Mouse (Mus musculus) R1 (cell line): ENCODE results near the gene Inhbc.

ENCODE experiments used
- DNase-seq: peaks from one replicate; pipeline ENCODE4 v3.0.0-alpha.2; 2018; ENCODE audit warnings: low read depth, low spot score

Inhbc gene

GRCm38 (mm10) chr10:127369834-127370820 lies at the start of gene Inhbc:
Gene Inhbc, minus strand, starts transcription at chr10:127370431.
- peak; percentile 45 for DNase-seq

DNA sequence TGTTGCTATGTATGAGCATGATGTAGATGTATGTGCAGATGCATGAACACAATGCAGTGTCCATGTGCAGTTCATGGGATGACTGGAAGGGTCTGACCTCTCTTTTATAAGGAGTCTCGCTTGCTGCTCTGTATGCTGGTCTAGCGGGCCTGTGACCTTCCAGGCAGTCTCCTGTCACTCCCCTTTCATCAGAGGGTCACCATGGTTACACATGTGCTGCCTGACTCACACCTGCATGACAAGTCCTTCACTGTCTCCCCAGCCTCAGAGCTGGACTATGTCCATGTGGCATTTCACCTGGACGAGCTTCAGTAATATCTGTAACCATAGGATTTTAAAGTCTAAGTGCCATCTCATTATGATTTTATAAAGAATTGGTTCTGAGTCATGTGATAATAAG lies 43.9 kb upstream of the Inhbc start:
- no peak for DNase-seq

DNA sequence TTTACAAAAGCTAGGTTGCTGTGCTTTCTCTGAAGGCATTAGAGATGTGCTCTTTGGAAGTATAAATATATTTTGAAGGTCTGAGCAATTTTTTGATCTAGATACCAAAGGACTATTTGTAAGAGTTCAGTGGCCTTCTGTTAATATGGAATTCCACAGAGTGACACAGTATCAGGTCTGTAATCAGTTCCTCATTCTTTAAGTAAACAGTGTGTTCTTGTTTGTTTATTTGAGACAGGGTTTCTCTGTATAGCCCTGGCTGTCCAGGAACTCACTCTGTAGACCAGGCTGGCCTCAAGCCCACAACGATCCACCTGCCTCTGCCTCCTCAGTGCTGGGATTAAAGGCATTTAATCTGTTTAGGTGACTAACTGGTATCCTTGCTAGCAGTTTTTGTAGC lies 43.4 kb upstream of the Inhbc start:
- DNase-seq: no peak

GRCm38 (mm10) chr10:127412776-127413175 lies 42.5 kb upstream of the Inhbc start:
- DNase-seq: no peak

DNA sequence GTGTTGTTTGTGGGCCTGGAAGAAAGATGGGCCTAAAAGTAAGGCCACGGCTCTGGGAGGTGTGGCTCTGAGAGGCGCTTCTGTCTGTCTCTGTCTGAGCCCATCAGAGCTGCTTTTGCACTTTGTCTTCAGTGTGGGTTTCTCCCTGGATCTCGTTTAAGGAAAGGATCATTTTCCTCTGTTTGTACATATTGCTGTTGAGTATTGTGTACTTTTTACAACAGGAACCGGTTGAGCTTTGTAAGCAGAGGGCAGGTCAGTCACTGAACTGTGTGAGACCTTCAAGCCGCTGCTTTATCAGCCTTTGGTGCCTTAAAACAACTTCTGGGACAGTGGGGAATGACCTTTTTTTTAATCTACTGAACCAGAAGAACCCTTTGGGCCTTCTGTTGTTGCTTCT lies 41.9 kb upstream of the Inhbc start:
- DNase-seq: no peak

- DNase-seq: no peak
These were observed 37.2 kb upstream of the Inhbc start for GRCm38 (mm10) chr10:127407391-127407790.

- no peak for DNase-seq
These were observed 34.5 kb upstream of the Inhbc start for GRCm38 (mm10) chr10:127404701-127405100.

DNA sequence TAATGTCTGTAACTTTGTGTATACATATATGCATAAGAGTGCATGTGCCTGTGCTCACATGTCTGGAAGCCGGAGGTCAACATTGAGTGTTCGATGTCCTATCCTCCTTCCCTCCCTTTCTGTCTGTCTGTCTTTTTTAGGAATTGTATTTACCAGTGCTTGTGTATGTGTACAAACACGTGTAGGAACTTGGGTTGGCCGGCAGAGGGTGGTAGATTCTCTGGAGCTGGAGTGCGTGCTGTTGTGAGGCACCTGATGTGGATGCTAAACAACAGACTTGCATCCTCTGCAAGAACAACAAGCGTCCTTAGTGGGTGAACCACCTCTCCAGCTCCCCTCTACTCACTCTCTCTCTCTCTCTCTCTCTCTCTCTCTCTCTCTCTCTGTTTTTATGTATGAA lies 21.5 kb upstream of the Inhbc start:
- DNase-seq: peak; percentile 87

DNA sequence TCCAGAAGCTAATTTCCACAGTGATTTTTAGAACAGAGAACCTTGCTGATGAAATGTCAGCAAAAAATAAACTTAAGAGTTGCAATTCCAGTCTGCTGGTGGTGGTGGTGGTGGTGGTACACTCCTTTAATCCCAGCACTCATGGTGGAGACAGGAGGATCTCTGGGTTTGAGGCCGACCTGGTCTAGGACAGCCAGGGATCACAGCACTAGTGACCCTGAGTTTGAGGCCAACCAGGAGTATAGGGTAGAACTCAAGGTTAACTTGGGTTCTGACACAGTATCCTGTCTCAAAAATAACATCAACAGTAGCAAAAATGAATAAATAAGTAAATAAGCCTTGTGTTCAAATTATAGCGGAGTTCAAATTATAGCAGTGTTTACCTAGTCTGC lies 11.5 kb upstream of the Inhbc start:
- no peak for DNase-seq

DNA sequence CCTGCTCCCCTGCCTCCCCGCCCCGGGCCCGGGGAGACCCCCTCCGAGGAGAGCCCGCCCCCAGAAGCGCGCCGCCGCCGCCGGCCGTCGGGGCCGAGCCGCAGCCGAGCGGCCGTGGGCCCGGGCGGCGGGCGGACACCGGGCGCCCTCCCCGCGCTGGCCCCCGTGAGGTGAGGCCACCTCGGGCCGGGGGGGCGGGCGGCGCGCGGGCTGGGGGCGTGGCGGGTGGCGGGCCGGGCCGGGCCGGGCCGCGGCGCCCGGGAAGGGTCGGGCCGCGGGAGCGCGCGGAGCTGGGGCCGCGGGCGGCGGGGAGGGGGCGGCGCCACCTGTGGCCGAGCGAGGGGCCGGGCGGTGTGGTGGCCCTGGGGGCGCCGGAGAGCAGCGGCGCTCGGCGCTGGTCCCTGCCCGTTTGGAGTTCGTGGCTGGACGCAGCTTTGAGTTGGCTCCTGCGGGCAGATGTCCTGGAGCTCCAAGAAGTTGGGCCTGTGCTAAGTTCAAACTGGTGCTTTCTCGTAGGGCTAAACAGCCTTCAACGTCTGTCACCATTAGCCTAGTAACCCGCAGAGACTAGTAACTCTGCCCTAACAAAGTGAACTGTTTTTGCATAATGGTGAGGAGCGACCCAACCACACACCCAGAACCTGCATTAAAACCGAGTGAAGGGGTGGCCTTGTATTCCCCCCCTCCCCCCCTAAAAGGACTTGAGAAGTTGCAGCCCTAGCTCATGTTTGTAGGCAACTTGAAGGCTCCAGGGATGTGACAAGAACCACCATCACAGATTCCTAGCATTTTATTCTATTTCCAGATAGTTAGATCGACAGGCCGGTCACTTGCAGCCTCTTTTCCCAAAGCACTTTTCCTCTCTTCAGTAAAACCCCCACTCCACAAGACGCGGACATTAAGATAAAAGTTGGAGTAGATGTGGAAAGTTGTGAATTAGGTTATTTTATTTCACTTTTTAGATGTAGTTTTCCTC lies 10.8 kb upstream of the Inhbc start:
- DNase-seq: peak; percentile 77

DNA sequence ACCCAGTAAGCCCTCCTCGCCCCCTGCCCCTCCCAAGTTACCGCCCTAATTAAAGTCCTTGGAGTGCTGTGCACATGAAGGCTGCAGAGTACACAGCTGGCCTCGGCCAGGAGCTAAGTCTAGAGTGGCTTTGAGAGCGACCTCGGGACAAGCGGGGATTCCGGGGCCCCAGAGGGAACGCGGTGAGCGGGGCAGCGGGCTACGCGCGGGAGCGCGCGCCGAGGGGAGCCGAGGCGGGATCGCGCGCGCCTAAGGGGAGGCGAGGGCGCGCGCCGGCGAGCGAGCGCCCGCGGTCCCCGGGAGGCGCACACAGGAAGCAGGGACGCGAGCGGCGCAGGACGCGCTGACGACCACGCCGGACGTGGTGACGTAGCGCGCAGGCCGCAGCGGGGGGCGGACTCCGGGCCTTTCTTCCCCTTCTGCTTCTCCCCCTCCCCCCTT lies 10.0 kb upstream of the Inhbc start, which contains the start of gene R3hdm2:
TSS of gene R3hdm2 (plus strand) at position 77 of the 441 bp plus-strand sequence.
- peak; percentile 94 for DNase-seq

DNA sequence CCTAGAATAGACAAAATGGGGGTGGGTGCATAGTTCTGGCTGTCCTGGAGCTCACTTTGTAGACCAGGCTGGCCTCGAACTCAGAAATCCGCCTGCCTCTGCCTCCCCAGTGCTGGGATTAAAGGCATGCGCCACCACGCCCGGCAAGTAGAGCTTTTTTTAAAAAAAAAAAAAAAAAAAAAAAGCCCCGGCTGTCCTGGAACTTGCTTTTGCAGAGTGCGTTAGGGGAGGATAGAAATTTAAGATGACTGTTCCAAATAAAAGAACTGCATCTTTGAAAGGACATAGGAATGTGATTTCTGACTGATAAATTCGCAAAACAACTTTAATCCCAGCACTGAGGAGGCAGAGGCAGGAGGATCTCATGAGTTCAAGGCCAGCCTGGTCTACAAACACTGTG lies 9.4 kb upstream of the Inhbc start:
- no peak for DNase-seq

- DNase-seq: no peak
These were observed 7.5 kb upstream of the Inhbc start for GRCm38 (mm10) chr10:127377700-127378099.

GRCm38 (mm10) chr10:127371023-127371422 lies 792 bp upstream of the Inhbc start:
- no peak for DNase-seq

DNA sequence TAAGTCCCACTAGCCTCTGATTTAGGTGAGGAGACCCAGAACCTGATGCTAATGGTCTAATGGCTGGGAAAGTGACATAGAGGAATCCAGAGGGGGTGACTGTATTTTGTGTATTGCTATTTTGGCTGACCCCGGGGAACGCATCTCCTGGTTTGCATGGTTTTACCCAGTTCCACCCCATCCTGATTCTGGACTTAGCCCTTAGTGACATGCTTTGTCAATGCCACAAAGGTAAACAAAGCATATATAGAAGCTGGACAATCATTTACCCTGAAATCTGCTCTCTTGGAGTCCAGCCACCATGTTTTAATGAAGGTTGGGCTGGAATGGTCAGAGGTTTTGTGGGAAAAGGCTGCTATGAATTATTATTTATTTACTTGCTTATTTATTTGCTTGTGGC lies 2.0 kb downstream of the Inhbc start:
- DNase-seq: no peak

- DNase-seq: peak; percentile 83
These were observed 3.1 kb downstream of the Inhbc start for GRCm38 (mm10) chr10:127367116-127367515.

- DNase-seq: no peak
These were observed 9.5 kb downstream of the Inhbc start for GRCm38 (mm10) chr10:127360714-127361113.

GRCm38 (mm10) chr10:127355336-127355735 lies 14.9 kb downstream of the Inhbc start:
- DNase-seq: no peak

DNA sequence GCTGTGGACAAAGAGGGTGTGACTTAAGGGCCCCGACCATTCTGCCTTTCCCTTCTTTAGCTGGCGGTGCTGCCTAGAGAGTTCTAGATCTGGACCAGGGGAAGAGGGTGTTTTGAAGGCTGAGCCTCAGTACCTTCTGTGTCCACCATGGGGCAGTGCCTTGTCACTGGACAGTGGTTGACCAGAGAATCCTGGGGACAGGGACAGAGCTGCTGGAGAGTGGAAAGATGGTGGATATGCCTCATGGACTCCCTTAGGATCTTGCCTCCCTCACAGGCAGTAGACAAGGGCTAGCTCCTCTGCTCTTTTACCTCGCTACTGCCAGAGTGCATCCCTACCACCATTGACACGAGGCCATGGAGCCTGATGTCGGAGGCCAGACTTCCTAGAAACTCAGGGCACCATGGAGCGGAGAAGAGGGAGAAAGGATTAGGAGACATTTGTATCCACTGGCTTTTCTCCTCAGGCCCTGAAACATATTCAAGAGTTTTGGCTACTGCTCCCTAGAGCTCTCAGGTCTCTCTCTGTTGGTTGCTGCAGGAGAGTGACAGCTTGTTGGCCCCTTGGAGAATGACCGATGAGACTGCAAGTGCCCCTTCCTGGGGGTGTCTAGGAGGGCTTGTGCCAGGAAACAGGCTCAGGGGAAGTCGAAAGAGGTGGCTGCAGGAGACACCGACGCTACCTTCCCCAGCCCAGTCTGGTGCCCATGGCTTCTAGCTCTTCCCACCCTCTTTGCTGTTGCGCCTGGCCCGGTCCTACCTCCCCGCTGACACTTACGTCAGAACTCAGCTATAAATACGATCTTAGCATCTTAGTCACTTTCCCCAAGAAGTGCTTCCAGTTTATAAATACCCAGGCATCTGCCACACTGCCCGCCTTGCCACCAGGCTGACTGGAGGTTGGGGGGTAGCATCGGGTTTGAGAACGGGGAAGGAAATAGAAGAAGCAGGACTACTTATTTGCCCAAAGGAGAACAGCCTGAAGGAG lies 16.0 kb downstream of the Inhbc start, which contains the start of gene Inhbe:
TSS of gene Inhbe (minus strand) at position 503 of the 987 bp plus-strand sequence.
- DNase-seq: no peak

- no peak for DNase-seq
These were observed 17.5 kb downstream of the Inhbc start for GRCm38 (mm10) chr10:127352766-127353165.

DNA sequence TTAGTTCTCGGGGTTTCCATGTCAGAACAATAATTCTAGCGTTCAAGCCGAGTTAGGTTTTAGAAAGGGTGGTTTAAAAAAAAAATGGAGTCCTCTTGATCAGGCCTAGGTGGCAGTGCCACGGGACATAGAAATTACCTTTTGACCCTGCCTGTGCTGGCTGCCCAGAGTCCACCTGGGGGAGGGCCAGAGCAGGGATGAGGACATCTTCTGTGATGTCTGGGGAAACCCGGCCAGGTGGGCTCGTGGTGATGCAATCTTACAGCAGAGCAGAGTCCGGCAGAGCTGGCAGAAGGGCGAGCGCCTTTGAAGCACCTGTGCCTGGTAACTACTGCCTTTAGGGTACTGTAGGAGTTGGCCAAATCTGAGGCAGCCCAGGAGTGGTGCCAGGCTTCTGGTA lies 18.0 kb downstream of the Inhbc start:
- no peak for DNase-seq
